Mouse (Mus musculus) inflammation-experienced regulatory T-cells, adult 6 months (primary cell): ENCODE results near the gene Kif3c. TPM values are rescaled to one million over a fixed set of nuclear protein-coding genes. Genes with fewer than 3 reads are reported as not detected.

ENCODE experiments used
- ATAC-seq: one replicate; pipeline ENCODE4 v1.8.0; 2017
- polyA plus RNA-seq, 3 experiments: library from polyadenylated mRNA; unstranded; fragments of 100-300 nt; shearing (Covaris generic); gene quantifications; one replicate each; pipeline ENCODE4 v1.2.1; 2017

Kif3c gene
- 1 to 10 TPM; 2.4 to 4.9 (median 3.4) TPM for polyA plus RNA-seq

GRCm38 (mm10) chr12:3364508-3365448 lies at the start of gene Kif3c:
TSS of gene Kif3c (plus strand) at chr12:3365132.
- ATAC-seq, result peak; percentile 80

- no peak for ATAC-seq
Observed at GRCm38 (mm10) chr12:3316083-3316482, 48.8 kb upstream of the Kif3c start.

GRCm38 (mm10) chr12:3316937-3317336 lies 48.0 kb upstream of the Kif3c start:
- no peak for ATAC-seq

GRCm38 (mm10) chr12:3319377-3319776 lies 45.6 kb upstream of the Kif3c start:
- no peak for ATAC-seq

GRCm38 (mm10) chr12:3323241-3323640 lies 41.7 kb upstream of the Kif3c start:
- ATAC-seq, result no peak

- ATAC-seq, result no peak
Observed at GRCm38 (mm10) chr12:3325232-3325631, 39.7 kb upstream of the Kif3c start.

- ATAC-seq, result no peak
Observed at GRCm38 (mm10) chr12:3329677-3330076, 35.3 kb upstream of the Kif3c start.

- ATAC-seq, result peak; percentile 99
Observed at GRCm38 (mm10) chr12:3338931-3339330, 26.0 kb upstream of the Kif3c start.

GRCm38 (mm10) chr12:3344155-3344554 lies 20.8 kb upstream of the Kif3c start:
- no peak for ATAC-seq

GRCm38 (mm10) chr12:3345038-3345437 lies 19.9 kb upstream of the Kif3c start:
- no peak for ATAC-seq

- no peak for ATAC-seq
Observed at GRCm38 (mm10) chr12:3347682-3348081, 17.2 kb upstream of the Kif3c start.

GRCm38 (mm10) chr12:3349387-3349786 lies 15.5 kb upstream of the Kif3c start:
- ATAC-seq, result peak; percentile 56

GRCm38 (mm10) chr12:3350136-3350535 lies 14.8 kb upstream of the Kif3c start:
- ATAC-seq, result no peak

GRCm38 (mm10) chr12:3352216-3352615 lies 12.7 kb upstream of the Kif3c start:
- ATAC-seq, result no peak

GRCm38 (mm10) chr12:3355068-3355467 lies 9.9 kb upstream of the Kif3c start:
- ATAC-seq, result no peak

GRCm38 (mm10) chr12:3356824-3357223 lies 8.1 kb upstream of the Kif3c start:
- ATAC-seq, result peak; percentile 90

GRCm38 (mm10) chr12:3359302-3359701 lies 5.6 kb upstream of the Kif3c start:
- ATAC-seq, result peak; percentile 64

- no peak for ATAC-seq
Observed at GRCm38 (mm10) chr12:3360043-3360442, 4.9 kb upstream of the Kif3c start.

- no peak for ATAC-seq
Observed at GRCm38 (mm10) chr12:3364076-3364475, 856 bp upstream of the Kif3c start.

- ATAC-seq, result peak; percentile 29
Observed at GRCm38 (mm10) chr12:3365449-3366189, 687 bp downstream of the Kif3c start.

- no peak for ATAC-seq
Observed at GRCm38 (mm10) chr12:3366190-3366956, 1.4 kb downstream of the Kif3c start.

- ATAC-seq, result no peak
Observed at GRCm38 (mm10) chr12:3366957-3367260, 2.0 kb downstream of the Kif3c start.

GRCm38 (mm10) chr12:3368771-3369170 lies 3.8 kb downstream of the Kif3c start:
- ATAC-seq, result no peak
